Mouse (Mus musculus) brain, embryonic 14.5 days (tissue): ENCODE results near the gene Bhlha15.

Experiments
- CTCF ChIP-seq: fragments of 200-500 bp; IDR thresholded peaks from 2 replicates; pipeline ENCODE4 v1.5.1; 2012; ENCODE audit warnings: inconsistent platforms, mild to moderate bottlenecking, moderate library complexity, borderline replicate concordance; ENCODE audit not compliant: insufficient read depth, insufficient read length; ENCODE audit errors: extremely low read depth
- POLR2A ChIP-seq: fragments of 200-500 bp; IDR thresholded peaks from 2 replicates; pipeline ENCODE4 v1.6.1; 2012; ENCODE audit warnings: mild to moderate bottlenecking, inconsistent platforms, borderline replicate concordance; ENCODE audit not compliant: poor library complexity, insufficient read depth, insufficient read length, severe bottlenecking; ENCODE audit errors: extremely low read depth

- TF ChIP-seq POLR2A (no peak), CTCF (no peak)
Measured at GRCm38 (mm10) chr5:144165756-144166155, 24.3 kb upstream of the Bhlha15 start.
